Mouse (Mus musculus) right cerebral cortex, postnatal 10 days (tissue): ENCODE data around the gene Capns1.
"Not testable (repeated sequence)": the region's sequence is repeated elsewhere in the genome, so short reads cannot be mapped to it uniquely, and the experiment has no call there.

Source experiments
- DNase-seq, 2 experiments: peaks; one replicate each; pipeline ENCODE4 v3.0.0; 2021; ENCODE audit warnings: low spot score in 2 of 2

Capns1 gene

DNA sequence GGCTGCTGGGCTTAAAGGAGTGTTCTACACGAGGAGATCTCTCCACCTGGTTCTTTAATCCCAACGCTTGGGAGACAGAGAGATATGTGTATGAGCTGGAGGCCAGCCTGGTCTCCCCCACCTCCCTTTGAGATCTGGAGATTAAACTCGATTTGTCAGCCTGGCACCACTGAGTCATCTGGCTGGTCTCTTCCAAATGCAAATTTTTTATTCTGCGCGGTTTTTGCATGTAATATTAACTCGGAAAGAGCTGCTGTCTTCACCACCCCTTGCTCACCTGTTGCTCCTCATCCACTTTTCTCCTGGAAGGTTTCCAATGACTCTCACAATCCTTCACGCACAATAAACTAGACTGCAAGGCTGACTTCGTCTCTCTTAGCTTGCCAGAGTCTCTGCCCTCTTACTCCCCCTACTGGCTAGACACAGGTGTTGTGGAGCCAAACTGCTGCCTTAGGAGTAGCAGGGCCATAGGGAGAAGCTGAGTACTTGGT lies at the start of gene Capns1:
Gene Capns1, minus strand, starts transcription at position 331 of the 491 bp plus-strand sequence.
- peak; percentile 56 to 69 for DNase-seq

DNA sequence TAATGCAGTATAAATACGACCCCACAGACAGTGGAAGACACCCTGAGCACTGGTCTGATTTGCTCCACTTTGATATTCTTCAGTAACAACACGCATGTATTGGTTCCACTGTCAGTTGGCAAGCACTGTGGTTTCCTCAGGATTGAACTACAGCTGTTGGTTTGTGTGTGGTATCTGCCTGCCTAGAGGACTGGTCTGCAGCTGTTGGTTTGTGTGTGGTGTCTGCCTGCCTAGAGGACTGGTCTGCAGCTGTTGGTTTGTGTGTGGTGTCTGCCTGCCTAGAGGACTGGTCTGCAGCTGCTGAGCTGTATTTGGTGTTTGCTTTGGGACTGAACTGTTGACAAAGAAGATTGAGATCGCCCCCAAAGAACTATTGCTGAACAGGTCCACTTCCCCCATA lies 38.8 kb upstream of the Capns1 start:
- not testable (repeated sequence) for DNase-seq

DNA sequence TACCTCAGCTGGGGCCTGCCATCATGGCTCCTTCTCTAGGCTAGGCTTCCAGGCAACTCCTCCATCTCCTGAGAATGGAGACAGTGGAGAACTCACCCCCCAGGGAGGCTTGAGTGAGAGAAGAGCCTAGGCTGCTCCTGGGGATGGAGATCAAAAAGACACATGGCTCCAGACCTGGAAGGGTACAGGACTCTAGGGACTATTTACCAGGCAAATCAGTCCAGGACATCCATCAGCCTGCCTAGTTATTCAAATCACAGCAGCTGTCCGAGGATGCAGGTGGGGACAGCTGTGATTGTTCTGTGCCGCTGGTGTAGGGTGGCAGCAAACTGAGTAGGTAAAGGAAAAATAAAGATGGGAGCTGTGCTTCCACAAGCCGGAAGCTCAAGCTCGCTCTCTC lies 37.0 kb upstream of the Capns1 start, which contains the start of gene Ovol3:
Gene Ovol3, minus strand, starts transcription at position 101 of the 400 bp plus-strand sequence.
- DNase-seq = no peak

DNA sequence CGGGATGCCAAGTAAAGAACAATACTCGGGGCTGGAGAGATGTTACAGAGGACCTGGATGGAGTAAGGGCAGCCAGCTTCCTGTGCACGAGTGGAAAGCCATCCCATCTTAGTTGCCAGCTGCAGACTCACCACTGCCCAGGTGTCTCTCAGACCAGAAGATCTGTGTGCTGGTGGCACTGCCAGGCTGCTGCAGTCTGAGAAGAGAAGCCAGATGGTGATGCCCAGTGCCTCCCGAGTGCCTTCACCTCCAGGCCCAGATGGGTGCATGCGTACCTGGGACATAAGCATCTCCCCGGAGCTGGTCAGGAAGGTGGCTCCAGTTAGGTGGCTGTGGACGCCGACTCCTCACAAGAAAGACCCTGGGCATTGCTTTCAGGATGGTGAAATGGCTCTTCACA lies 36.5 kb upstream of the Capns1 start:
- DNase-seq = no peak

DNA sequence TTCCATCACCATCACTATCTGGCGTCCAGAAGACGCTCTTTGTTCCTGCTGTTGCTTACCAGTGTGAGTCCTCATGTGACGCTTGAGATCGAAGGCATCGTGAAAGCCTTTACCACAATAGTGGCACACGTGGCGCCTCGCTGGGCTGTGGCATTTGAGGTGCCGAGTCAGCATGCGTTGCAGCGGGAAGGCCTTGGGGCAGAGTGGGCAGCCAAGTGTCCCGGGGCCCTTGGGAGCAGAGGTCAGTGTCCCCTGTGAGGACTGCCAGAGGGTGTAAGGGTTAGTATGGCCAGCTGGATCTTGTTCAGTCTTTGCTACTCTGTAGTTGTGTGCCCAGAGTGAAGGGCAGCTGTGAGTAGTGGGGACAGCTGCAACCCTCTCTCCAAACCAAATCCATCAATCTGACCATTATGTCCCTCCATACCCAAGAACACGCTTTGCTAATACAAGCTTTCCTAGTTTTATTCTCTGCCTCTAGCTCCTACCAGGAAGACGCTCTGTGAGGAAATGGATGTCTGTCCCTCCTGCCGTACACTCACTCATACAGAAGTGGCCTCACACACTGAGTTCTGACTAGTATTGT lies 35.8 kb upstream of the Capns1 start:
- no peak for DNase-seq

DNA sequence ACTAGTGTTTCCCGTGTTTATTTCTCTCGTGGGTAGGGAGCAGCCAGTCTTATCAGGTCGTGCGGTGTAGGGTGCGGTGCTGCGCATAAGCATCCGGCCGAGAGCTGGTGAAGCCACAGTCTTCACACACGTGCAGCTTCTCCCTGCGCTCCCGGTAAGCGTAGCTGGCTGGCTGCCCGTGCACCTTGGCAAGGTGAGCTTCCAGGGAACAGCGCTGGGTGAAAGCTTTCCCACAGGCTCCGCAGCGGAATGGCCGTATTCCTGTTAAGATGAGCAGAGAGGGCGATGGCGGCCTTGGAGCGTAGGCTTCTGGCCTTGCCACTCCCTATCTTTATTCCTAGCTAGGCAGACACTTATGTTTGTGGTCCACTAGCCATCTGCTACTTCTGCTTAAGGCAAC lies 34.8 kb upstream of the Capns1 start:
- DNase-seq = peak; percentile 61 to 64

DNA sequence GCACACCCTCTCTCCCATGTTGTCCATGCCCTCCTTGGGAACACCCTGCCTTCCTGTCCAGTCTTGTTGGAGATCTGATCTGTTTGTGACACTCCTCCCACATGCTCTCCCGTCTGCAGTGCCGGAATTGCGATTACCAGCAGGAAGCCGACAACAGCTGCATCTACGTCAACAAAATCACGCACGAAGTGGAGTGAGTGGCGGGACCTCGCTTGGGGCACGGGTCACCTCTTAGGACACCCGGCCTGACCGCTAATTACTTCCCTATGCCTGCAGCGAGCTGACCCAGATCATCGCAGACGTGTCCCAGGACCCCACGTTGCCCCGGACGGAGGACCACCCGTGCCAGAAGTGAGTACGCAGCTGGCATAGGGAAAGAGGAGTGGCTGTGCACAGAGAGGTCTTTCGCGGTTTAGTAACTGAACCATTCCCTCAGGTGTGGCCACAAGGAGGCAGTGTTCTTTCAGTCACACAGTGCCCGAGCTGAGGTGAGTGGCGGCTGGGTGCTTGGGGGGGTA lies 34.1 kb upstream of the Capns1 start:
- peak; percentile 63 to 70 for DNase-seq

DNA sequence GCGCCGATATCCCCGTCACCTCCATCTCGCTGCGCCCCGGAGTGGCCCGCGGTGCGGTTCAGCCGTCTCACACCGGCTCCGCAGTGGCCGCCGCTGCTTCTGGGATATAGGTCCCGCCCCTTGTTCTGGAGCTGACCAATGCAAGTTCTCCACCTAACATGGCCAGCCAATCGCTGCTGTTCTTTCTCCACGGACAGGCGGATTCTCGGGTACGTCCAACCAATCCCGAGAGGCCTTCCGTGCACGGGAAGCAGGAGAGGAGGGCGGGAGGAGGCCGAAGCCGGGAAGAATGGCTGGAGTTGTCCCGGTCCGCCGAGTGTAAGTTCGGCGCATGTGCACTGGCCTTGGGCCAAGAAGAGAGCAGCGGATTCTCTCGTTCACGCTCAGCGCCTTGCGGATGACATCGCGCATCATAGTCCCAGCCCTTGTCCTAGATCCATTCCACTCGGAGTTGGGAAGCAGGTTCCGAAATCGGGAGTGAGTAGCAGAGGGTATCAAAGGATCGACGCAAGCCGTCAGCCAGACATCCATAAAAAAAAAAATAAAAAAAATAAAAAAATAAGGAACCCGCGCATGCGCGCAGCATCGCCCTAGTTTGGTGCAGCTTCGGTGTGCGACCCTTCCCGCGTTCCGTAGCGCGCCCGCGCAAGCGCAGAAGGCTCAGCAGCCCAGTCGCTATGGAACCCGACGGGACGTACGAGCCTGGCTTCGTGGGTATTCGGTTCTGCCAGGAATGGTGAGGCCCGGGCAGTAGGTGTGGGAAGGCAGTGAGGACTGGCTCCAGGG lies 33.3 kb upstream of the Capns1 start, which contains the start of the genes Polr2i and Tbcb:
Gene Polr2i, plus strand, starts transcription at position 280 of the 786 bp plus-strand sequence.
Gene Tbcb, minus strand, starts transcription at position 604 of the 786 bp plus-strand sequence.
- peak; percentile 99 for DNase-seq

DNA sequence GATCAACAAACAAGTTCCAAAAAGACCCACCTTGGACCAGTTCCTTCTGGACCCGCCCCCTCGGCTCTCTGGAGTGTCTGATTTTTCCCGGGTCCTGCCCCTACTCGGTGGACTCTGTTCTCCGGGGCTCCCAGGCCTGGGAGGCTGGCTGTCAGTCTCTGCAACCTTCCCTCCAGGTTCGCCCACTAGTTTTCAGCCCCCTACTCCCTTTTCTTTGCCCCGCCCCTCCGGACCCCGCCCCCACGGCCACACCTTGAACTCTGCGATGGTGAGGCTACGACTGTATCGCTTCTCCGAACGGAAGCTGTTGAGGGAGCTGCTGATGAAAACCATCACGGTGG lies 32.7 kb upstream of the Capns1 start:
- no peak for DNase-seq

DNA sequence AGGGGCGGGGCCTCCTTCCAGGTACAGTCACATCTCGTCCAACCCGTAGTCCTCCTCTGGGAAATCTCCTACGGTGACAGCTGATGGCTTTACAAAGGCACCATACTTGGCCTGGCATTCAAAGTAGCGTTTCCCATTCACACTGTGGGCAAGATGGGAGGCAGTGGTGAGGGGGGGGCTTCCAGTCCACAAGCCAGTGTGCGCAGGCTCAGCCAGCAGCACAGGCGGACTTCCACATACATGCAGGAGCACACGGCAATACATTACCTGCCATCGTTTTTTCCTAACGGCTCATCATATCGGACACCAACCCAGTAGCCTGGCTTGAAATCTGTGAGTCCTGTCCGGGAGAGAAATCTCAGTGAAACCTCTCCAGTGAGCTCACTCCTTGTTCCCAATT lies 25.6 kb upstream of the Capns1 start:
- no peak for DNase-seq

DNA sequence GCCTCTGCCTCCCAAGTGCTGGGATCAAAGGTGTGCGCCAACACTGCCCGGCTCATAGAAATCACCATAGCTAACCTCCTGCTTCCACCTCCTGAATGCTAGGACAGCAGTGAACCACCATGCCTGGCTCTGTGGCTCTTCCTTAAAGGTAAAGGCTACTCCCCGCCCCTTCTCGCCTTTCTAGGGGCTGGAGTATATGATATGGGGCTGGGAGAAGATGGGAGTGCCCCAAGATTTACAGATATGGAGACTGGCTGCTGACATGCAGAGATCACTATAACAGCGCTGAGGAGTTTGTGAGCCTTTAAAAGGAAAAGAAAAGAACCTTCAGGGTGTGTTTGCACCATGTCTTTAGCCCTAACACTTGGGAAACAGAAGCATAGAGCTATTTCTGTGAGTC lies 23.6 kb upstream of the Capns1 start:
- DNase-seq = no peak

DNA sequence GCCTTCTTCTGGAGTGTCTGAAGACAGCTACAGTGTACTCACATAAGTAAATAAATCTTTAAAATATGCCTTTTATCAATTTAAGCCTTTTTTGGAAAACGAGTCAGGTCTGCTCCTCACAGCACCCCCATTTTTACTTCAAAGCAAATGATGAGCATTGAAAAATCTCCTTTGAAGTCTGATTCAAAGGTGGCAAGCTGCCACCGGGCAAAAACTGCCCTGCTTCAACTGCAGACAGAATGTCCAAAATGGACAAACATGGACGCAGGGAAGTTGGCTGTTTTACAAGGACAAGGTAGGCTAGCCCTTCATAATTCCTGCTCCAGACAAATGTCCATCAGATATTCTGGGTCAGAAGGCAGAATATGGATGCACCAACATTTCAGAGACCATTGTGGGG lies 22.8 kb upstream of the Capns1 start:
- peak in 1 of 2 experiments; percentile 24 for DNase-seq

DNA sequence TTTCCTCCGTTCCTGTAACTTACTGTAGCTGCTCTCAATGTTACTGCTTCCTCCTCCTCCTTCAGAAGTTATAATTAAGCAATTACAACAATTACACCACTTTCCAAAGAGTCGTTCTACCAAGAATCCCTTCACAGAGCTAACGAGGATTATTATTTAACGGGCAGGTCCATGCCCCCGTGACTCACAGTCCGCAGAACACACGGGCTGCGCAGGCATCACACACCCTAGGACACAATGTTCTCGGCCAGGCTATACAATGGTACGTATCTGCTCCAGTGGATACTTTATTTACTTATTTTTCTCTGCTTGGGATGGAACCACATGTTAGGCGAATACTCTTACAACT lies 21.4 kb upstream of the Capns1 start:
- peak in 1 of 2 experiments; percentile 20 for DNase-seq

DNA sequence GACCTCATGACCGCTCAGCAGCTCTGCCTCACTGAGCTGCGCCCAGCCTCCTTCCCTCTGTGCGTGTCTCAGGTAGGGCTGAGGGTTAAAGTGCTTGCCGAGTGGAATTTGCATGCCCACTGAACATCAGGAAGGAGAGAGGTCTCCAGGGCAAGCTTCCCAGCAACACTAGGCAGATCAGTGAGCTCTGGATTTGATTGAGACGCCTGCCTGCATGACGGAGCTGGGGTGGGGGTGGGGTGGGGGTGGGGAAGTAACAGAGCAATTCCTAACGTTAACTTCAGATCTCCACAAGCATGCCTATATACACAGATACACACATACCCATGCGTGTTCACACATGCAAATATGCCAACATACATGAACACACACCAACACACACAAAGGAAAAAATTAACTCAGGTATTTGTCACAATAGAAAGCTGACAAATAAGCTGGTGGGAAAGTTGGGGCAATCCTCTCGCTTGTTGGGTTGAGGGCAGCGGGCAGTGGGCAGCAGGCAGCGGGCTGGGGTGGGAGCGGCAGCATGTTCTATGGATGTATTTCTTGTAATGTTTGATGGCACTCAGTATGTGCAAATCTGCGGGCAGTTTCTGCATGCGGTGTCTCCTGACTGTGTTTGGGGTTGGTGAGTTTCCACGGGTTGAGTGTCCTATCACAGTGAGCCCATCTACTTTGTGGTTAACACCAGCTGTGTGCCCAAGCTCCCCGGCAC lies 20.8 kb upstream of the Capns1 start:
- peak in 1 of 2 experiments; percentile 57 for DNase-seq

DNA sequence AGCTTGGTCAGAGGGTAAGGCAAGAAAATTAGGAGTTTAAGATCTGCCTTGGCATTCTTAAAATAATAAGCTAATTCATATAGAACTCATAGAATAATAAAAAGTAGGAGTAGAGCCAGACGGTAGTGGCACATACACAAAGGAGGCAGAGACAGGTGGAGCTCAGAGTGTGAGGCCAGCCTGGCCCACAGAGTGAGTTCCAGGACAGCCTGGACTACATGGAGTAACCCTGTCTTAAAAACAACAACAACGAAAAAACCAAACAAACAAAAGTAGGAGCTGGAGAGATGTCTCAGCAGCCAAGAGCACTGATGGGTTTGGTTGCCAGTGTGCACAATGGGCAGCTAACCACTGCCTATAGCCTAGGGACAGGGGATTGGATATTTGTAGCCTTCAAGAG lies 18.7 kb upstream of the Capns1 start:
- peak; percentile 10 to 24 for DNase-seq

DNA sequence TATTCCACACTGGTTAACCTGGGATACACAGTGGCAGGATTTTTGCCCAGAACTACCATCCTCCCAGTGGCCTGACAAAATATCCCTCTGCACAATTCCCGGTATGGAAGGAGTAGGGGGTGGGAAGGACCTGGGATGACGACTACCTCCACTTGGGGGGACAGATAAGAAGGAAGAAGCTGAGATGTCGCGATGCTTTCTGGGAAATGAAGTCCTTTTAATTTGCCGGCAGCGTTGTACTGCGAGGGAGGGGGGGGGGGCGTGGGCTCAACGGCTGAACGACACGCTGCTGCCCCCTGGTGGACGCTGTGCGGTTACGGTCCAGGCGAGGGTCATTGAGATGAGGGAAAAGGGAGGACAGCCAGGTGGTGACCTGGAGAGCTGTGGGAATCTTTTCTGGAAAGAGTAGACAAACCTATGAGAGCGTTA lies 18.1 kb upstream of the Capns1 start:
- peak; percentile 82 to 83 for DNase-seq

DNA sequence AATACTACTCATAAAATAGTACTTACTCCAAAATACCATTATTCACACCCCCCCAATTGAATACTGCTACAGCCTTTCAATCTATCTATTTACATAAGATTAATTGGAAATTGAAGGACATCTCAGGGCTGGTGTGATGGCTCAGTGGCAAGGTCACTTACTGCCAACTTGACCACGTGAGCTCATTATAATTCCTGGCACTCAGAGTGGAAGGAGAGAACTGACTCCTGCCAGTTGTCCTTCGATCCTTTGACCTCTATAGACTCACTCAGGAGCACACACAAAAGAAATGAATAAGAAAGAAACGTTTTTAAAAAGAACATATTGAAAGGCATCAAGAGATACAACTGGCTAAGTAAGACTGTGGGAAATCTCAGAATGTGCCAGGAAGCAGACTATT lies 17.3 kb upstream of the Capns1 start:
- DNase-seq = peak in 1 of 2 experiments; percentile 12

DNA sequence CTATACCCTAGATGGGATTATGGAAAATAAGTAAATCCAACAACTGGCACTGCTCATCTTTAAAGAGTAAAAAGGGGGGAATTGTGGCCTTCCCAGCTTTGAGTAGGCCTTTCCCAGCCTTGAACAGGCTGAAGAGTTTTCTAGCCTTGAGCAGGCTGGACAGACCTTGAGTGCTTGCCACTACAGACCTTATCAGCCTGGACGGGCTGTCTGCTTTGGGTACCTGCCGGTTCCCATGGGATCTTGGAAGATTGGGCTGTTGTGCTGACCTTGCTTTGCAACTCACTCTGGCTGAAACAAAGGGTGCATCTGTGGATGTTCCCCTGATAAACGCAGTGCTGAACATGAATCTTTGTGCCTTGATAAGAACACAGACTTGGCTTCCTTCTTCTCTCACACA lies 15.3 kb upstream of the Capns1 start:
- peak in 1 of 2 experiments; percentile 14 for DNase-seq

DNA sequence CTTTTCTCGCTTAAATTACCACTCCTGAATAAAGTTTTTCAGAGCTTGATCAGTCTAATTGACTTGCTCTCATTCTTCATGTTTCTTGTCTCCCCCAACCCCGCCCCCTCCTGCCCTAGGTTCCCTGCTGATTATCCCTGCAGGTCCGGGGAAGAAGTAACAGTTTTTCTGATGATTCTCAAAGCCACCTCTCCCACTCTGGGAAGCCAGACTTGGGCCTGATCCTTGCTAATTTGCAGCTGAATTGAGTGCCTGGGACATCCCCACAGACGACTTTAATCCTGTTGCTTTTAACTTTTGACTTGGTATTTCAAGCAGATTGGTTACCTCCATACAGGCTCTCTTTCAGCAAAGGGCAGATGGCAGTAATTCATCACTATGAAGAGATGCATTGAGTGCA lies 12.4 kb upstream of the Capns1 start:
- DNase-seq = peak in 1 of 2 experiments; percentile 1

DNA sequence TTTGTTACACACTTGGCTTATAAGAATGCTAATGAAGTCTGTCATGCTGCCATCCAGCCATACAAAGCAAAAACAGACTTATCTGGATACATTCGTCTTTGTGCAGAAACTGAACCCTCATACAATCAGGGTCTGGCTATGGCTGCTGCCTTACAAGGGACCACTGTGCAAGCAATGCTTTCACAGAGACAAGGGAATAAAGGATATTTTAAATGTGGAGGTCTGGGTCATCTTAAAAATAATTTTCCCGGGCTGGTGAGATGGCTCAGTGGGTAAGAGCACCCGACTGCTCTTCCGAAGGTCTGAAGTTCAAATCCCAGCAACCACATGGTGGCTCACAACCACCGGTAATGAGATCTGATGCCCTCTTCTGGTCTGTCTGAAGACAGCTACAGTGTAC lies 7.8 kb upstream of the Capns1 start:
- DNase-seq = not testable (repeated sequence)

DNA sequence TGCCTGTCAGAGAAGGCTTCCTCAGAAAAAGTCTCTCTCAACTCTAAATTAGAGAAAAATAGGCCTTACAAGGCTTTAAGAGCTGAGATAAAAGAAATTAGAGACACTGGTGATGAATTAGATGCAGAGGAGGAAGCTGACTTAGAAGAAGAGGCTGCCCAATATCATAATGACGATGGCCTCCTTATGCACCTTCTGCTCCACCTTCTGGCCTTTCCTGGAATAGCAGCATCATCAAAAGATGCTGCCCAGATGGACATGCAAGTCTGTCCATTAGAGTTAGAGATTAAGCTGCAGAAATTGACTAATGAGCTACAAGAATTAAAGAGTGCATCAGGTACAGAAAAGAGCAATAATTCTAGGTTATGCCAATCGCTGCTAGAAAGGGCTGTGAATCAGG lies 6.8 kb upstream of the Capns1 start:
- DNase-seq = peak in 1 of 2 experiments; percentile 73

DNA sequence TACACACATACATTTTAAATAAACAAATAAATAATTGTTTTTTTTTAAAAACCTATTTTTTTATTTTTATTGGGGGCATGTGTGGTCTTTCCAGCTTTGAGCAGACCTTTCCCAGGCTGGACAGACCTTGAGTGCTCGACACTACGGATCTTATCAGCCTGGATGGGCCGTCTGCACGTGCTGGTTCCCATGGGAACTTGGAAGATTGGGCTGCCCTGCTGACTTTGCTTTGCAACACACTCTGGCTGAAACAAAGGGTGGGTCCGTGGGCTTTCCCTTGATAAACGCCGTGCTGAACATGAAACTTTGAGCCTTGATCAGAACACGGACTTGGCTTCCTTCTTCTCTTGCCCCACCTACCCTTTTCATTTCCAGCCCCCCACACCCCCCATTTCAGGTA lies 5.8 kb upstream of the Capns1 start:
- peak in 1 of 2 experiments; percentile 18 for DNase-seq
